Mouse (Mus musculus): ENCODE data around the gene Tm2d3.
A peak's percentile ranks its signal among the peaks of the same experiment; 100 is the strongest.

Gene Tm2d3

DNA sequence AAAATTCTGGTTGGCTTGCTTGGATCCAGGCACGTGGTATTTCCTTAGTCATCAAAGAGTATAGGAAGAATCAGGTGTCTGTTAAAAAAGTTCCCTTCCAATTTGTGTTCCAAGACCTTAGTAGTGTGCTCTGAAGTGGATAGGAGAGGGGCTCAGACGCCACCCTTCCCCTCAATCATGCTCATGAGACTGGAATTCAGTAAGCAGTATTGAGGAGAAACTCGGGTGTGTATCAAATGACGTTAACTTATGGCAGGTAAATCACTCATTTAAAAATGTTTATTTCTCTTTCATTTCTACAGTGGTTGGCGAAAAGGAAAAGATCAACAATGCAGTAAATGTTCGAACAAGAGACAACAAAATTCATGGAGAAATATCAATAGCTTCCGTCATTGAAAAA lies at the start of gene Tm2d3:
Tm2d3 (plus strand) TSS at position 301 of the 400 bp plus-strand sequence.
- DNase-seq (ENCODE audit: low read depth, low spot score): no peak

DNA sequence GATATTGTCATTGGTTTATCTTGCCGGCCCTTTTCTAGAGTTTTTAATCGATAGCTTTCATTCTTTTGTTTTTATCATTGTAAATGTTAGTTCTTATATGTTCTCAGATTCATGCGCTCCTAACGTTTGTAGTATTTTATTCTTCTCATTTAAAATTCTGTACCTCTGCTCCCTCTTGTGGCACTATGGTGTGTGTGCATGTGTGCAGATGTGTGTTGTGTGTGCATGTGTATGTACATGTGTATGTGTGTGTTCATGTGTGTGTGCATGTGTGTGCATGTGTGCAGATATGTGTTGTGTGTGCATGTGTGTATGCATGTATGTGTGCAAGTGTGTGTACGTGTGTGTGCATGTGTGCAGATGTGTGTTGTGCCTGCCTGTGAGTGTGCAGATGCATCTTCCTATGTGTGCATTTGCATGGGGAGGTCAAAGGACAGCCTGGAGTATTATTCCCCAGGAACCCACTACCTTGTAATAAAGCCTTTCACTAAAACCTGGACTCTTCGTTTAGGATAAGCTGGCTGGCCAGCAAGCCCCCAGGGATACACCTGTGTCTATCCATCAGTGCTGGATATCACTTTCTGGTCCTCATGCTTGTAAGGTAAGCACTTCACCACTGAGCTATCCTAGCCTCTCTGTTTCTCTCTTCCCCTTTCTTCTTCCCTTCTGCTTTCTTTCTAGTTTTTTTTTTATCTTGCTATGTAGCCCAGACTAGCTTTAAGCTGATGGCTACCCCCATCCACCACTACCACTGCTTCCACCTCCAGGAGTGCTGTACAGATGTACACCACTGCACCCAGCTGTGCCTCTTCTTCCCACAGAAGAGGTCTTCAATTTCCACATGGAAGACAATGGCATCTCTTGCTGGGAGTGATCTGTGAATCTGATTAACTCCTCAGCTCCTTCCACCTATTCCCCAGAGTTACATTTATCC lies 48.3 kb upstream of the Tm2d3 start:
- DNase-seq (ENCODE audit: low read depth, low spot score): no peak

DNA sequence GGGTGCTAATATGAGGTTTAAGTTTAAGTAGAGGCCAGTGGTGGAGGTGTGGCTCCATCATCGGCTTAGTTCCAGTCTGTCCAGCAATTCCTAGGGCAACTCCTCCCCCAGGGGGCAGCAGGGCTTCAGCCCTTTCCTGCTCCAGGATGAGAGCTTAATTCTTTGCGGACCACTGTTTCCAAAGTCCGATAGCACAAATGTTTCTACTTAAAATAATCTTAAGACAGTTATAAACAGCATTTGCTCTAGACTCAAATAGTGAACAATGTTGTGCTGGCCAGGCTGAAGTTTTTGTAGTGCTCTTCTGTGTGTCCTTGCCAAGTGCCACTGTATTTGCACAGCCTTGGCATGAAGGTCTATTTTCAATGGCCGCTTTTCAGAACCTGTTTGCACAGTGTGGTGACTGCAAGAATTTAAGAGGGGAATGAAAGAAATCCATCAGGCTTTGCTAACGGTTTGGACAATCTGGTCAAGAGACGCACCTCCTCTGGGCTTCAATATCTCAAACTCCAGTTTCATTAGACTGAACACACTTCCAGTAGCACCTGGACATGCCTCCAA lies 47.0 kb upstream of the Tm2d3 start:
- DNase-seq (ENCODE audit: low read depth, low spot score): no peak

DNA sequence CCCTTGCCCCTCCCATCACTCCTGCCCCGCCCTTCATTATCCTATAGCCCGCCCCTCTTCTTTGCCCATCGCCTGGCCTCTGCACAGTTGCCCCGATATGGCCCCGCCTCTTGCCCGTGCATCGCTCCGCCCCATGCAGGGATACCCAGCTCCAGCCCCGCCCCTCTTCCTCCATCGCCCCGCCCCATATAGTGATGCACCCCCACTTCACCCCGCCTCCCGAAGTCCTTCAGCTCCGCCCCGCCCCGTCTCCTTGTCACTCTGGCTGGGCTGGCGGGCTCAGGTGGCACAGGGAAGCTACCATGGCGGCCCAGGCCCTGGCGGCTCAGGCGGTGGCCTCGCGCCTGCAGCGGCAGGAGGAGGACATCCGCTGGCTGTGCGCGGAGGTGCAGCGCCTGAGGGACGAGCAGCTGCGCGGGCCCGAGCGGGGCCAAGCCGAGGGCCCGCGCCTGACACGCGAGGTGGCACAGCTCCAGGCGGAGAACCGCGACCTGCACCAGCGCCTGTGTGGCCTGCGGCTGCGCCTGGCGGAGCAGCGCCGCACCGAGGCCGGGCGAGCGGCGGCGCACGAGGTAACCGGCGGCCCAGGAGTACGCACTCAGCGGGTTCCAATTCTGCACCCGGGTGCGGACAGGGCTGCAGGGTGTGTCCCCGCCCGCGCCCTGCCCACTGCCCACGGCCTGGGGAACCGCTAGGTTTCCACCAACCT lies 46.2 kb upstream of the Tm2d3 start, which contains the start of gene Tarsl2:
Tarsl2 (plus strand) TSS at position 256 of the 709 bp plus-strand sequence.
- DNase-seq (ENCODE audit: low read depth, low spot score): peak; percentile 84

DNA sequence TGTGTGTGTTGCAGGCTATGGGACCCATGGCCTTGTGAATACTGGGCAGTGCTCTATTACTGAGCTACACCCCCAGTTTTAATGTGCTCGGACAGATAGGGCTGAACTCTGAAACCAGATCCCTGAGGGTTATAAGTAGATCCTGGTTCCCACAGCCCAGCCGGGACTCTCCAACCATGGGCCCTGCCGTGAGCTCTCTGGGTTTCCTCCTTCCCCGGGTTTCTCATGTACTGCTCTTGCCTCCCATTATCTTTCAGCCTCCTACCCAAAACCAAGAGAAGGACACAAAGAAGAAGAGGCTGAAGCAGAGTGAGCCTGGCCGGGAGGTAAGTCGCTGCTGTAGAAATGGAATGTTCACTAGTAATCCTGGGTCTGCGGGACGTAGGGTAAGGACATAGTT lies 45.0 kb upstream of the Tm2d3 start:
- no peak for DNase-seq (ENCODE audit: low read depth, low spot score)

DNA sequence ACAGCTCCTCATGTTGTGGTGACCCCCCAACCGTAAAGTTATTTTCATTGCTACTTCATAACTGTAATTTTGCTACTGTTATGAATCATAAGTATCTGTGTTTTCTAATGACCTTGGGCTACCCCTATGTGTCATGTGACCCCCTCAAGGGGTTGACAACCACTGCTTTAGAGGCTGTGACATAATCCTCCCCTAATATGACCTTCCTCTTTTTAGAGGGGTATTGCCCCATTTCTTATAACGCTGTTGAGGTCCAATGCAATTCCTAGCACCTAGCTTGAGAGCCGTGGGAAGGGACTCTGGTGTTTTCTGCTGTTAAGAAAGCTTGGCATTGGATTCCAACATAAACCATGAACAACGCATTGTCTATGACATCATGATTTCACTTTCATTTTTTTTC lies 40.3 kb upstream of the Tm2d3 start:
- DNase-seq (ENCODE audit: low read depth, low spot score): no peak

DNA sequence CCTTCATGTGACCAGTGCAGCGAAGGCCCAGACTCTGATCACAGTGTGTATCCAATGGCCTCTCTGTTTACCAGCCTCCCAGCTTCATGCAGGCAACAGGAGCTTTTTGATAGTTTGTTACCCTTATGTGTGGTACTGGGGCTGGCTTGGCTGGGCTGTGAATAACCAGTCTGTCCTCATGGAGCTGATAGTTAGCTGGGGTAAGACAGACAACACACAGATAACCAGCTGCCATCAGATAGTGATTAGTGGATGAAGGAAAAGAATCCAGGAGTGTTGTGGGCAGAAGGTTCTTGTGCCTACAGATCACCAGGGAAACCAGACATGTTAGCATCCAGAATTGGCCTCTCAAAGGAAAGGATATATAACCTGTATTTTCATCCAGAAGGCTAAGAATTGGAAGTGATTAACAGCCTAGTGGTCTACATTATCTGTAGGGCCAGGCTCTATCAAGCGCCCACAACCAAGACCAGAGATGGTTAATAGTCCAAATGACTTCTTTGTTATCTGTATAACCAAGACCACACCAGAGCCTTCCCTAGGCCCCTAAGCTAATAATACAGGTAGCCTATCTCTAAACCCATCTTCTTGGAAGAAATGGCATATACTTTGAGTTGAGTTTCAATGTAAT lies 33.4 kb upstream of the Tm2d3 start:
- no peak for DNase-seq (ENCODE audit: low read depth, low spot score)

DNA sequence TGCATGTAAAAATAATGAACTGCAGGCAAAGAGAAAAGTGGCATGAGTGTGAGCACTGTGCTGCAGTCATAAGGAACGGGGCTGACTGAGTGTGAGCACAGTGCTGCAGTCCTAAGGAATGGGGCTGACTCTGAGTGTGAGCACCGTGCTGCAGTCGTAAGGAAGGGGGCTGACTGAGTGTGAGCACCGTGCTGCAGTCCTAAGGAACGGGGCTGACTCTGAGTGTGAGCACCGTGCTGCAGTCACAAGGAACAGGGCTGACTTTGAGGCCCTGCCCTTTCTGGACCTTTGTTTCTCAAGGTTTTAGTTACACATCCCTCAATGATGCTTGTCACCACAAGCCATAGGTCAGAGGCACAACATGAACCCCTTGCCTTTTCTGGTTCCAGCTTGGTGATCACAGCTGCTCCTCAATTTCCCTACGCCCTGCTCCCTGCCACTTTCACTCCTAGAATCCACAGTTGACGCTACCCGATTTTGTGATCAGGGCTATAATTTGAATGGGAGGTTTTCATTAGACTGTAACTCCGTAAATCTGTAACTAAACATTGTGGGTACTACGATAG lies 27.7 kb upstream of the Tm2d3 start:
- no peak for DNase-seq (ENCODE audit: low read depth, low spot score)

DNA sequence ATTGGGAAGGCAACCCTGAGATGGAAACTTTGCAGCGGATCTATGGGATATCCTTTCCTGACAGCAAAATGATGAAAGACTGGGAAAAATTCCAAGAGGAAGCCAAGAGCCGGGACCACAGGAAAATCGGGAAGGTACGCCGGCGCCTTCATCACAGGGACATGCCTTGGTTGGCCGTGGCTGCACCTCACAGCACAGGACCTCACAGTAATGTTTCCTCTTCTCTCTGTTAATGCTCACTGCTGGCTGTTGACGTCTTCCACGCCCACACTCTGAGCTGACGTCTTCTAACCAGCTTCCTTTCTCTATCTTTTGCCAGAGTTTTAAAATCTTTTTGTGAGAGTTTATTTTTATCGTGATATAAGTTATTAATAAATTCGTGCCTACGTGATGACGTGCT lies 27.1 kb upstream of the Tm2d3 start:
- no peak for DNase-seq (ENCODE audit: low read depth, low spot score)

DNA sequence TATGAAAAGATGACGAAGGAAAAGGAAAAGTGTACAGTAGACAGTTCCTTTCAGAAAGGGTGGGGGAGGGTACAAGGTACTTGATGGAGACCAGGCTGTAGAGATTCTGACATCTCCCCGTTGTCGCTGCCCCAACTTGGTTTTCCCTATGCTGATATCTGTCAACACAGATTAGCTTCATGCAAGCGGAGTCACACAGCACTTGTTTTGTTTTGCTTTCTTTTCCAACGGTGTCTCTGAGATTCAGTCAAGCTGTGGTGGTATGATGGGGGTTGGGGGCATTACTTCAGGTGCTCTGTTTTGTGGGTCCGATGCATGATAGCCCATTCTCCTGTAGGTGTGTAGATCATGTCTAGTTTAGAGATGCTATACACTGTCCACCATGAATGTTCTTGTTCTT lies 23.5 kb upstream of the Tm2d3 start:
- no peak for DNase-seq (ENCODE audit: low read depth, low spot score)

DNA sequence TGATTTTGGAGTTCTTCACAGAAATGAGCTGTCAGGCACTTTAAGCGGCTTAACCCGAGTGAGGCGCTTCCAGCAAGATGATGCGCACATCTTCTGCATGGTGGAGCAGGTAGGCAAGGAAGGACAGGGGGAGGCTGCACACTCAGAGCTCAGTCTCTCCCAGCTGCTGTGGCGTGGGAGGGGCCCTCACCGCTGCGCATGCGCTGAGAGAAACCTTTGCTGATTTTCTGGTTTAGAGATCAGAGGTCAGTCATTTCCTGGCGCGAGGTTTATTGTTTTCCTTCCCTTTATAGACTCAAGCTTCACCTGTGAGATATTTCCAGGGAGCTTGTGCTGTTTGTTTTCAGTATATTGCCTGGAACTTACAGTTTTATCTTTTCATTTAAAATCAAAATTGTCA lies 12.9 kb upstream of the Tm2d3 start:
- no peak for DNase-seq (ENCODE audit: low read depth, low spot score)

DNA sequence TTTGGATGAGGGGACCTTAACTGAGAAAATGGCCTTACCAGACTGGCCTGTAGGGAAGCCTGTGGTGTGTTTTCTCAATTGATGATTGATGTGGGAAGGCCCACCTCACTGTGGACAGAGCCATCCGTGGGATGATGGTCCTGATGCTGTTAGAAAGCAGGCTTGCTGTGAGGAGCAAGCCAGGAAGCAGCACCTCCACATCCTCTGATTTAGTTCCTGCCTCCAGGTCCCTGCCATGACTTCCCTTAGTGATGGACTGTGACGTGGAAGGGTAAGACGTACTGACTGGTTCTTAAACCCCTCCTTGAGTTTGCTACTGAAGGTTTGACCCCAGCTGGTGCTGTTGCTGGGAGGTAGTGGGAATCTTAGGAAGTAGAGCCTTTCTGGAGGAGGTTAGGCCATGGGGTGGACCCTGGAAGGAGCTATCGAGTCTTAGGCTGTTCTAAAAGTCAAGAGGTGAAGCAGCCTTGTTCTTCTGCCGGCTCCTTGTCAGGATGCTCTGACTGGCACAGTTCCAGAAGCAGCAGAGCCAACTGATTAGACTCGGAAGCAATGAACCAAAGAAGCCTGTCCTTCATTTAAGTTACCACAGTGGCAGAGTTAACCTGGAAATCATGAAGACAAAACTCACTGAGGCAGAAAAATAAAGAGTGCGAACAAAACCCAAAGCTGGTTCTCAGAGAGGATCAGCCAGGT lies 11.9 kb upstream of the Tm2d3 start:
- no peak for DNase-seq (ENCODE audit: low read depth, low spot score)

DNA sequence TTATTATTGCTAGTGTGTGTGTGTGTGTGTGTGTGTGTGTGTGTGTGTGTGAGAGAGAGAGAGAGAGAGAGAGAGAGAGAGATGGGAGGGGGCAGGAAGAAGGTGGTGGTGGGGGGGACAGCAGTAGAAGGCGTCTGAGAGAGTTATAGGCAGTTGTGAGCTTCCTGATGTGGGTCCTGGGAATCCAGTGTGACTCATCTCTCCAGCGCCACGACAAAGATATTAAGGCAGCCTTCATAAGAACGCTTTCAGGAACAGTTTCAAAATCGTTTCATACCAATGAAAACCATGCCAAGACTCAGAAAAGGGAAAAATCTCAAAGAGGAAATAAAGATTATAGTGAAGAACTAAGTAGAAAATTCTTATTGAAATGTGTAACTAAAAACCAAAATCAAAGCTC lies 9.8 kb upstream of the Tm2d3 start:
- no peak for DNase-seq (ENCODE audit: low read depth, low spot score)

DNA sequence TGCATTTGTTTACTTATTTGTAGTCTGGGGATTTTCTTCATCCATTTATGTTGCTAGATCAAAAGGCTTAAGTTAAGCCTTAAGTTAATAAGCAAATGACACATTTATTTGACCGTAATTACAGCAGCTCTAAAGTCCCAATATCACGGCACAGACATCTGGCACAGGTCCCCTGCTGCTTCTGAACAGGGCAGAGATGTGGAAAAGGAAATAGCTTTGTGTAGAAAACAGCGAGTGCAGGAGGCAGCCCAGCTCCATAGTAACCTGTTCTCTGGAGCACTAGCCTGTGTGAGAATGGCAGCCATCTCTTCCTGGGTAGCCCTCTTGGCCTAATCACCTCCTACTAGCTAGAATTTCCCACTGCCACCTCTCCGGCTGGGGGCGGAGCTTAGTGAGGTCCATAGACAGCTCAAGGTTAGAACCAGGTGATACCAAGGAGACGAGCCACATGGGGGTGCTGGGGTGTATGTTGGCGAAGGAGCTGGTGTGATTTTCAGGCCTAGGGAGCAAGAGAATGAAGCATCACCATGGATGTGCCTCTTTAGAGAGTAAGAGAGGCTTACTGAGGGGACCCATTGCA lies 6.6 kb upstream of the Tm2d3 start:
- no peak for DNase-seq (ENCODE audit: low read depth, low spot score)

DNA sequence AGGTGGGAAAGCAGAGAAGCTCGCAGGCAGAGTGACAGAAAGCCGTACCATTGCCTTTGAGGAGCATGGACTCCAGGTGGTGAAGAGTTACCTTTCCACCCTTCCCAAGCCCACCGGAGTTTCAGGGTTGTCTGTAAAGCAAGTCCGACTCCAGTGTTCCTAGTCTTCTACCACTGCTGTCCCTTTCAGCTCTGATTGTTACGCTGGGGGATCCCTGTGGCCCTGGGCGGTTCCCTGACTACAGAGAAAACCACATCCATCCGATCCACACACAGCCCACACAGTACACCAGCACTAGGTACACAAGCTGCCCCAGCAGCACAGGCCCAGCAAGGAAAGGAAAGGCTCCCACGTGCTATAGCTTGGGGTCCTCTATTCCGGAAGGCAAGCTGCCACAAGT lies 4.3 kb upstream of the Tm2d3 start:
- DNase-seq (ENCODE audit: low read depth, low spot score): no peak

DNA sequence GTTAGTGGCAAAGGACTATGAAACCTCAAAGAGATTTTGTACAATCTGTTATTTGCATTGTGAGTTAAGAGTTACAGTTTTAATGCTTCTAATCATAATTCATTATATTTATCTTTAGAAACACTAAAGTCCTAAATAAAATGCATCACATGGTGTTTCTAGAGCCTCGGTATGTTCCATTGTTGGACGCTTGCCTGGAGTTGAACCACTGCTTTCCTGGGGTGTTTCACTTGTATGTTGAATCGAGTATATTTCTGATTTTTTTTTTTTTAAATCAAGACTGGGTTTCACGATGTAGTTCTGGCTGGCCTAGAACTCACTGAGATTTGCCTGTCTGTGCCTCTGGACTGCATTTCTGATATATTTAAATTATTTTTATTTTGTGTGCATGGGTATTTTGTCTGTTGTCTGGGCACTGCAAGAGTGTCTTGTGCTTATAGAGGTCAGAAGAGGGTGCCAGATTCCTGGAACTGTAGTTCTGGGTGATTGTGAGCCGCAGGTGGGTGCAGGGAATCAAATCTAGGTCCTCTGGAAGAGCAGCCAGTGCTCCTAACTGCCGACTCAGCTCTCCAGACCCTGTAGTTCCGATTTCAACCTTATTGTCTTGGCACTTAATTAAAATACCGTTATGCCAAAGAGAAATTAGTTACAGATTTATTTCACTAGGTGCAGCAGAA lies 1.1 kb downstream of the Tm2d3 start:
- DNase-seq (ENCODE audit: low read depth, low spot score): no peak

DNA sequence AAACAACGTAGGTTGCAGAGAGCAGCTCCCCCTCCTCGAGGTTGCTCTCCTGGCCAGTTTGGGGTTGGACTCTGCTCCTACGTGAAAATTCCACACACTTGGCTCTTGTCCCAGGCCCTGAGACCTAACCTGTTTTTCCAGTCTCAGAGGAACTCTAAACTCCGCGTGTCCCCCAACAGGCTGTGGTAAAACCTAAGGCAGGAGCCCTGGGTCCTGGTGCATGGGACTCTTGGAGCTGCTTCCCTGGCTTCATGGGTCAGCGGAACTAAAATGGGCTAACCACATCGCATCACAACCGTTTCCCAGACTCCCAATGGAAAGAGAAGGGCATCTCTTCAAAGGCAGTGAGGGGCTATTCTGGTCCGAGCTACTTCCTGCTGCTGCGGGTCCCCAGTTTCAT lies 1.9 kb downstream of the Tm2d3 start:
- no peak for DNase-seq (ENCODE audit: low read depth, low spot score)

DNA sequence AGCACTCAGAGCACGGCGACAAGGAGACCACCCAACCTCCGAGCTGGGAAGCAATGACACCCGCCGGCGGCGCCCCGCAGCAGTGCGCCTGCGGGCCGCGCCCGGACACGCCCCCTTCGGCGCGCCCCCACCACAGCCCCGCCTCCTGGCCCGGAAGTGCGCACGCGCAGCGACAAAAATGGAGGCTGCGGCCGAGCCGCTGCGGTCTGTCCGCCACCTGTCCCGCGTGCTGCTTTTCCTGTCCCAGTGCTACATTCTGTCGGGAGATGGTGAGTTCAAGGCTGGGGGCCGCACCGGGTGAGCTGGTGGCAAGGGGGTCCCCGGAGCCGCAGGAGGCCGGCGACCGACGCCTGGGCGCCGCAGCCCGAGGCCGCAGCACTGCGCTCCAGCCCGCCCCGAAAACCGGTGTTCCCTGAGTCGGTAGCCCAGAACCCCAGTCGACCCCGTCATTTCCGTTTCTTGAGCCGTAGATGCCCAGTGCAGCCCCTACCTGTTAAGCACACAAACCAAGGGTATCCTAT lies 2.4 kb downstream of the Tm2d3 start:
- peak; percentile 86 for DNase-seq (ENCODE audit: low read depth, low spot score)

DNA sequence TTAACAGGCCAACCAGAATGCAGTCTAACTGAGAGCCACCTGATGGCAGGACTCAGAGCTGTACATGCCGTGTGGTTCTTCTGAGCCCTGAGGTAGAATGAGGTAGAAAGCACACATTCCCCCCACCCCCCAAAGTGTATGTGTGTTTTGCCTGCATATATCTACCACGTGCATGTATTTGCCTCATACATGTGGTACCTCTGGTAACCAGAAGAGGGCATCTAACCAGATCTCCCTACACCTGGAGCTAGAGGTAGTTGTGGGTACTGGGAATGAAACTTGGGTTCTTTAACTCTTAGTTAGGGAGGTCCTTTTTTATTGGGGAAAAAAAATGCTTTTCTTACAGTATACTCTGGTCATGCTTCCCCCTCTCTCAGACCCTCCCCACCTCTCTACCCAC lies 5.5 kb downstream of the Tm2d3 start:
- peak; percentile 35 for DNase-seq (ENCODE audit: low read depth, low spot score)

DNA sequence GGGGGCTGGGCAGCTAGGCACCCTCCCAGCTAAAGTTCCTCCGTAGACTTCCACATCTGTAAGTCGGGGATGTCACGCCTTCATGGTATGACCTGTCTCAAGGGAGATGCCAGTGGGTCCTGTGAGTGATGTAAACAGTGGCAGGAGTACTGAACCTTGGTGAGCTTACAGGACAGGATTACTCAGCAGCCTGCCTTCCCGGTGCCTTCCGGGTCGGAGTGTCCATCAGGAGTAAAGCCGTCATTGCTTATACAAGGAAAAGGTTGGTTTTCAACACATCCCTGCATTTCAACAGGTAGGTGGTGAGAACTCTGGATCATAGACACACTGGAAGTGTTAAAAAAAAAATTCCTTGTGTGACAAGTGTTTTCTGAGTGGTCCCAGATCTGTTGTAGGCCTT lies 11.1 kb downstream of the Tm2d3 start:
- no peak for DNase-seq (ENCODE audit: low read depth, low spot score)
